Mouse (Mus musculus) T-helper 1 cell (primary cell): Measurements from ENCODE around the gene Matn3.

Source experiments
- in situ Hi-C: fragments of 300-600 bp; cut with MboI, MseI; formaldehyde crosslinking; loops from one replicate; pipeline ENCODE4 v1.15.1; 2025; ENCODE audit warnings: high pct_unique_total_duplicates

Matn3 gene

GRCm38 (mm10) chr12:9020431-9020830 is 72.7 kb downstream of the Matn3 start:
- in situ Hi-C loops: no loop called here

DNA sequence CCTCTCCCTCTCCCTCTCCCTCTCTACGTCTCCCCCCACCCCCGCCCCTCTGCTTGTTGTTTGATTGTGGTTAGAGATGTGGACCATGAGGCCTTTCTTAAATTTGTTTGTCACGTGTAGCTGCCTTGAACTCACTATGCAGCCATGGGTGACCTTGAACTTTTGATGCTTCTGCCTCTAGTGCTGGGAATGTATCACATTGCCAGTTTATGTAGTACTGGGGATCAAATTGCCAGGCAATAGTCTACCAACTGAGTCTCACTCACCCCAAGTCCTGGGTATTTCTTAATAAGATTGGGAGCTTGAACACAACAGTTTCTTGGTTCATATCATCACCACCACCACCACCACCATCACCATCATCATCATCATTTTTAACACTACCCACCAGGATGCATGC is 73.3 kb downstream of the Matn3 start:
- in situ Hi-C loops: no loop called here
